In genomic region chr10:28694981-28695380, GRCm38 (mm10) we compare ENCODE assay signal across 38 mouse cellular contexts. TPM values are rescaled to one million over a fixed set of nuclear protein-coding genes. Genes with fewer than 3 reads are reported as not detected.
DNase-seq lines count a peak whose midpoint lies in the region; ATAC-seq and TF ChIP-seq lines count a peak whose summit lies in the region.
"Had no signal": no experiment of that assay in that cellular context is flagged by ENCODE, and none has a peak within 500 bp of the region (broad histone marks: within the 10 kb centered on the region; RNA-seq: fewer than 3 reads in every experiment).

No protein-coding gene starts in this region.

- no peak for TF ChIP-seq CTCF in liver, adult 2 months (IDR thresholded peaks at IDR 0.05; ENCODE audit: low read depth, low read length)

- no peaks in the 10 kb centered on the region for H3K4me1 ChIP-seq in liver, adult 2 months (ENCODE audit: control insufficient read depth, insufficient read depth, low read length)
- H3K4me1 ChIP-seq in forebrain, embryonic 10.5 days, result no peaks in the 10 kb centered on the region
- H3K4me1 ChIP-seq: heart, embryonic 10.5 days; heart, embryonic 15.5 days; hindbrain, embryonic 12.5 days; limb, embryonic 10.5 days; limb, embryonic 15.5 days; liver, embryonic 15.5 days; midbrain, embryonic 10.5 days; stomach, embryonic 15.5 days had no signal

- H3K9ac ChIP-seq in liver, adult 2 months (ENCODE audit: low read depth, low read length), result no peak overlapping the region
- H3K9ac ChIP-seq: heart, embryonic 15.5 days; hindbrain, embryonic 12.5 days; limb, embryonic 15.5 days; liver, embryonic 15.5 days; lung, embryonic 14.5 days; stomach, embryonic 15.5 days had no signal

- no peak overlapping the region for H3K4me3 ChIP-seq in liver, adult 2 months (ENCODE audit: insufficient read depth, low read depth, low read length)
- H3K4me3 ChIP-seq in forebrain, embryonic 10.5 days, result no peak overlapping the region
- H3K4me3 ChIP-seq: heart, embryonic 10.5 days; heart, embryonic 15.5 days; hindbrain, embryonic 12.5 days; limb, embryonic 10.5 days; limb, embryonic 15.5 days; liver, embryonic 15.5 days; midbrain, embryonic 10.5 days; stomach, embryonic 15.5 days had no signal

- no peaks in the 10 kb centered on the region for H3K79me2 ChIP-seq in liver, adult 2 months (ENCODE audit: control insufficient read depth, insufficient read depth, low read length)

- peak; percentile 74 for DNase-seq in liver, adult 2 months (ENCODE audit: extremely low read depth, low read depth, low spot score)
- DNase-seq in liver (no peak), 3T3-L1 (ENCODE audit: low read depth, low spot score) (peak; percentile 69), MN1 (ENCODE audit: low spot score) (no peak)
- DNase-seq in induced T-regulatory cell, adult 2 months (ENCODE audit: low read depth), result peak; percentile 66
- DNase-seq in forebrain, embryonic 10.5 days (ENCODE audit: extremely low spot score, low spot score), result no peak
- DNase-seq in cerebellum, adult 8-10 months, result no peak
- DNase-seq: adrenal gland, adult 8-10 months; cerebellum, adult 9-10 months; cerebellum, postnatal 36 days; gastrocnemius, postnatal 25 days; heart, adult 11 months; heart, postnatal 36 days; kidney, adult 8-10 months; kidney, postnatal 4 days; lung, embryonic 14.5 days; retina, postnatal 1 day; right cerebral cortex, postnatal 14 days had no signal

- H3K36me3 ChIP-seq in liver, adult 2 months (ENCODE audit: control insufficient read depth, insufficient read depth, low read length), result no peaks in the 10 kb centered on the region
- H3K36me3 ChIP-seq in forebrain, embryonic 10.5 days (replicated peaks), result no peaks in the 10 kb centered on the region
- H3K36me3 ChIP-seq: G1E; heart, embryonic 10.5 days; heart, embryonic 15.5 days; hindbrain, embryonic 12.5 days; limb, embryonic 10.5 days; limb, embryonic 15.5 days; liver, embryonic 15.5 days; midbrain, embryonic 10.5 days; stomach, embryonic 15.5 days had no signal

- no peak overlapping the region for H3K27ac ChIP-seq in liver, adult 2 months (replicated peaks; ENCODE audit: insufficient read depth, low read depth, low read length)
- H3K27ac ChIP-seq in forebrain, embryonic 10.5 days, result no peak overlapping the region
- H3K27ac ChIP-seq: heart, embryonic 10.5 days; heart, embryonic 15.5 days; hindbrain, embryonic 12.5 days; hindbrain, postnatal 0 days; kidney, postnatal 0 days; limb, embryonic 10.5 days; limb, embryonic 15.5 days; liver, embryonic 15.5 days; midbrain, embryonic 10.5 days; stomach, embryonic 15.5 days had no signal

- no peaks in the 10 kb centered on the region for H3K27me3 ChIP-seq in liver, adult 2 months (ENCODE audit: control insufficient read depth, insufficient read depth, low read length)
- no peaks in the 10 kb centered on the region for H3K27me3 ChIP-seq in forebrain, embryonic 10.5 days (ENCODE audit: poor library complexity, severe bottlenecking)
- H3K27me3 ChIP-seq: heart, embryonic 15.5 days; hindbrain, embryonic 12.5 days; limb, embryonic 15.5 days; liver, embryonic 15.5 days; stomach, embryonic 15.5 days had no signal

- TF ChIP-seq POLR2A in liver, adult 2 months (IDR thresholded peaks at IDR 0.05; ENCODE audit: extremely low read depth, insufficient read depth, low read length), result no peak

- 45% methylated on average over 6 of the region's 6 CpGs for WGBS in liver, adult 2 months
- 91% methylated on average over 6 of the region's 6 CpGs for WGBS in forebrain, embryonic 10.5 days

- ATAC-seq in CD4-positive, CD25-positive, alpha-beta regulatory T cell, adult 4 months, result peak; percentile 57
- ATAC-seq: forebrain, embryonic 14.5 days; hindbrain, postnatal 0 days had no signal

- H3K9me3 ChIP-seq in forebrain, embryonic 10.5 days, result no peaks in the 10 kb centered on the region
- H3K9me3 ChIP-seq: G1E; heart, embryonic 10.5 days; heart, embryonic 15.5 days; hindbrain, embryonic 12.5 days; limb, embryonic 10.5 days; limb, embryonic 15.5 days; liver, embryonic 15.5 days; midbrain, embryonic 10.5 days; stomach, embryonic 15.5 days had no signal

RNA-seq across cellular contexts. Expression of gene Themis, which starts 26.8 kb away (rescaled TPM):
- total RNA-seq in liver, adult 2 months (2014; rRNA removed), result 0.27 and 0.46 TPM in 2 replicates
- polyA plus RNA-seq in liver, adult 2 months (2012; rRNA removed), result 0.02 TPM in 1 of 2 replicates, not detected in the other
- polyA plus RNA-seq in CD4-positive, CD25-positive, alpha-beta regulatory T cell, adult 4 months (2017; shearing (Covaris generic)), result 10 to 100 TPM; 44.6 to 47.1 TPM
- polyA plus RNA-seq in forebrain, embryonic 10.5 days (2016; fragmentation: Nextera tagmentation; extraction: Ambion mirVana), result not detected in 2 replicates
- total RNA-seq: adrenal gland, postnatal 4 days; gastrocnemius, adult 18-20 months; hindbrain, postnatal 0 days; layer of hippocampus, adult 8-10 months; layer of hippocampus, postnatal 25 days; midbrain, postnatal 0 days had no signal
- polyA plus RNA-seq: forebrain, embryonic 14.5 days; G1E; heart, embryonic 10.5 days; hindbrain, embryonic 12.5 days; hindbrain, postnatal 0 days; kidney, postnatal 0 days; limb, embryonic 10.5 days; limb, embryonic 15.5 days; liver, embryonic 15.5 days; lung, embryonic 14.5 days; midbrain, embryonic 10.5 days; midbrain, postnatal 0 days; neural tube, embryonic 14.5 days; small intestine, adult 2 months had no signal

Comparison
In these comparisons a context has a peak if more than half of its experiments do, and no peak if none do; other contexts are left out.
1. DNase-seq: peak in liver, adult 2 months (single experiment), 3T3-L1 (single experiment) and induced T-regulatory cell, adult 2 months (single experiment); none in liver (single experiment), forebrain, embryonic 10.5 days (single experiment), MN1 (single experiment) and cerebellum, adult 8-10 months (single experiment).
2. RNA of gene Themis, which starts 26.8 kb away (polyA plus RNA-seq): 44.6 to 47.1 TPM in CD4-positive, CD25-positive, alpha-beta regulatory T cell, adult 4 months; 0.02 TPM in liver, adult 2 months and not detected in forebrain, embryonic 10.5 days; every median in the first group is over 10 times any median in the second.